Mouse (Mus musculus) midbrain, embryonic 12.5 days (tissue): ENCODE measurements around the gene Sult1c1. TPM values are rescaled to one million over a fixed set of nuclear protein-coding genes. Genes with fewer than 3 reads are reported as not detected.
"Not testable (repeated sequence)": the region's sequence is repeated elsewhere in the genome, so short reads cannot be mapped to it uniquely, and the experiment has no call there.

Source experiments
- ATAC-seq: fragments of 200-750 bp; cut with Nextera tagmentation; 2 replicates; pipeline ENCODE4 v1.8.0; 2017; ENCODE audit warnings: low read depth, moderate TSS enrichment, moderate library complexity; ENCODE audit not compliant: low FRiP score
- H3K27ac ChIP-seq: fragments of 300-500 bp; sonication (generic); replicated peaks from 2 replicates; pipeline ENCODE4 v1.5.1; 2016; ENCODE audit warnings: mild to moderate bottlenecking
- H3K27me3 ChIP-seq: fragments of 300-500 bp; sonication (generic); 2 replicates; pipeline ENCODE4 v1.6.1; 2016; ENCODE audit warnings: mild to moderate bottlenecking
- H3K36me3 ChIP-seq: fragments of 300-500 bp; sonication (generic); 2 replicates; pipeline ENCODE4 v1.6.1; 2016
- H3K4me1 ChIP-seq: fragments of 300-500 bp; sonication (generic); 2 replicates; pipeline ENCODE4 v1.6.1; 2016
- H3K4me2 ChIP-seq: fragments of 300-500 bp; sonication (generic); replicated peaks from 2 replicates; pipeline ENCODE4 v1.6.1; 2016; ENCODE audit warnings: mild to moderate bottlenecking, moderate library complexity
- H3K4me3 ChIP-seq: fragments of 300-500 bp; sonication (generic); 2 replicates; pipeline ENCODE4 v1.5.1; 2016; ENCODE audit warnings: mild to moderate bottlenecking
- H3K9ac ChIP-seq: fragments of 300-500 bp; sonication (generic); replicated peaks from 2 replicates; pipeline ENCODE4 v1.6.1; 2016; ENCODE audit warnings: mild to moderate bottlenecking, moderate library complexity
- H3K9me3 ChIP-seq: fragments of 300-500 bp; sonication (generic); 2 replicates; pipeline ENCODE4 v1.6.1; 2016; ENCODE audit warnings: mild to moderate bottlenecking
- WGBS: fragments of 180-500 bp; shearing (Covaris S2); methylation state at CpG from one replicate; pipeline ENCODE4 v1.1.7; 2016; 5-methylcytosine and 5-hydroxymethylcytosine counted together
- polyA plus RNA-seq: library from polyadenylated mRNA; unstranded; fragments of >200 nt; fragmentation: Nextera tagmentation; extraction: Ambion mirVana; gene quantifications from 2 replicates; pipeline ENCODE4 v1.2.1, GENCODE M21; 2016

Gene Sult1c1
- polyA plus RNA-seq = not detected in 2 replicates

DNA sequence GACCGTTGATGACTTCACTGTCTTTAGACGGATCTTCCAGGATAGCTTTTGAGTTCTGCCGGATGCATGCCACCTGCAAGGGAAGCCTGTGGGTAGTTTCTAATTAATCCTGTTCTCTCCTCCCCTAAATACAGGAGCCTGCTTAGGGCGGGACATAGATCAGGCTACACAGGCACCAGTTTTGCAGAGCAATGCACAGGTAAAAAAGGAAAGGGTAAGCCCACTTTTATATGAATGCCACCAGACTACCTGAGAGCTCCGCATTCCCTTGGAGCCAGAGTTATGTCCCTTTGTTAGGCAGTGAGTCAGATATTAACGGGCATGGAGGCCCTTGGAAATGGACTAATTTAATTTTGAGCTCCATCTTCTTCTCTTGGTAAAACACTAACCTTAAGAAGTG, at the start of gene Sult1c1:
Gene Sult1c1 (minus strand): TSS at position 101 of the 400 bp plus-strand sequence.
- Histone ChIP-seq H3K27me3 (no peaks in the 10 kb centered on the region), H3K27ac (no peak within 1 kb of the TSS), H3K4me3 (no peak within 1 kb of the TSS), H3K9me3 (no peaks in the 10 kb centered on the region), H3K9ac (no peak within 1 kb of the TSS), H3K4me2 (no peak within 1 kb of the TSS), H3K4me1 (no peaks in the 10 kb centered on the region), H3K36me3 (no peaks in the 10 kb centered on the region)
- no peak for ATAC-seq
- whole genome bisulfite sequencing = 91% methylated on average over 6 of the region's 6 CpGs

DNA sequence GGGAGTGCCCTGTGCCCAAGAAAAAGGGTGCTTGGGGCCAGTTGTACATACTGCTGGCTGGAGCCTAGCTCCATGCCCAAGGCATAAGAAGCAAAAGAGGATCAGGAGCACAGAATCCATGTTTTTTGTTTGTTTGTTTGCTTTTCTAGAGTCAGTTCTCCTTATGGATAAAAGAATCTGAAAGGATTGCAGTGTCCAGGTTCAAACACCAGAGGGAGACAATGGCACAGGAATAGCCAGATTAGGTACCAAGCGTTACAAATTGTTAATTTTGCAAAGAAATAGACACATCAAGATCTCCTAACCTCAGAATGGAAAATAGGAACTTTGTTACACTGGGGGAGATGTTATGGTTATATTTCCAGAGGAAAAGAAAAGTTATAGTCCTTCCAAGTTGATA, 23.7 kb upstream of the Sult1c1 start:
- no peaks in the 10 kb centered on the region for H3K27me3 ChIP-seq
- H3K4me3 ChIP-seq = no peak overlapping the region
- no peak overlapping the region for H3K4me2 ChIP-seq
- peak; percentile 49; the same call in 1 of the 2 replicates for ATAC-seq
- WGBS = 12% methylated on average over 1 of the region's 1 CpGs
- H3K9me3 ChIP-seq = no peaks in the 10 kb centered on the region
- H3K36me3 ChIP-seq = no peaks in the 10 kb centered on the region
- H3K27ac ChIP-seq = no peak overlapping the region
- no peaks in the 10 kb centered on the region for H3K4me1 ChIP-seq
- no peak overlapping the region for H3K9ac ChIP-seq

DNA sequence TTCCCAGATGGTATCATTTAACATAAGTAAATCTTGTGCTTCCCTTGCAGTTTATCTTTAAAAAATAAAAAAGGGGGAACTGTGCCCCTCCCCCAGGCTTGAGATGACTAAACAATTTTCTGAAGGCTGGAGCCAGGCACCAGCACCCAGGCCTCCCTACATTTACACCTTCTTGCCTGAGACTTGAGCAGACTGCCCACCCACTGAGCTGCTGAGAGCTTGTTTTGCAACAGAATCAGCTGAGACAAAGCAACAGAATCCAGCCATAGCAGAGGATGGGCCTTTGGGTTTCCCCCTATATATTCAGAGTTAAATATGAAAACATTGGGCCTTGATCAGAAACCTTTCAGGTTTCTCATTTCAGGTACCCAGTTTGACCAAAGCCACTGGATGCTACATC, 20.7 kb upstream of the Sult1c1 start:
- no peak overlapping the region for H3K9ac ChIP-seq
- H3K27ac ChIP-seq = no peak overlapping the region
- no peak overlapping the region for H3K4me2 ChIP-seq
- no peaks in the 10 kb centered on the region for H3K27me3 ChIP-seq
- H3K9me3 ChIP-seq = no peaks in the 10 kb centered on the region
- H3K4me1 ChIP-seq = no peaks in the 10 kb centered on the region
- H3K36me3 ChIP-seq = no peaks in the 10 kb centered on the region
- H3K4me3 ChIP-seq = no peak overlapping the region
- no peak for ATAC-seq

DNA sequence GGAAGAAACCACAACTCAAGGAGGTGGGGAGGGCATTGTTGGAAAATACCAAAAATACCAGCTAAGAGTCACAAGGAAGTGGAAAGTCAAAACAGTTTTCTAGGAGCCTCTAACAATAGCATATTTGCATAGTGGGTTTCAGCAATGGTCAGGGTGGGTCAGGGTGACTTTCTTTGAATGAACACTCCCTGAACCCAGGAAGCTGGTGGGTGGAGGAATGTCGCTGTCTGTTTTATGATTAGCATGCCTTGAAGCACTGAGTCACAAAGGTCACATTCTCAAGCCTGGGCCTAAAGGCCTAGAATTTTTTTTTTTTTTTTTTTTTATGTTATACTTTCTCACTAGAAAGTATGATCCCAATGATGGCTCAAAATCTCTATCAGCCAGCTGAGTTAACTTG, 20.1 kb upstream of the Sult1c1 start:
- not testable (repeated sequence) for H3K27me3 ChIP-seq, H3K4me3 ChIP-seq, H3K4me1 ChIP-seq, H3K9ac ChIP-seq, H3K9me3 ChIP-seq, H3K4me2 ChIP-seq, ATAC-seq, H3K27ac ChIP-seq, H3K36me3 ChIP-seq
- 76% methylated on average over 1 of the region's 1 CpGs for WGBS

DNA sequence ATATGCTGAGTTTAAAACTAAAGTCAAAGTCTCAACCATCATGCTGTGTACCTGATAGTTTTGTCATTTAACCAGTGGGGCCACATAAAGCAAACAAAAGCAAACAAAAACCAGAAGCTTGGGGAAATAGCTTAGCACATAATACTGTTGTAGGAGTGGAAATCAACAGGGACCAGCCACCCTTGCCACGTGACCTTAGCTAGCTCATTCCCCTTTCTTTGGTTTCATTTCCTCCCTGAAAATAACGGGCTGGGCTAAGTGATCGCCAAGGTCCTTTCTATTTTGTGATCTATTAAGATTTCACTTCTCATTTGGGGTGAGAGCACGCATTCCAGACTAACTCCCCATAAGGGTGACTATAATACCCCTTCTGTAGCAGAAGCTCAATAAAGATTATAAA, 13.0 kb upstream of the Sult1c1 start:
- Histone ChIP-seq H3K4me1 (no peaks in the 10 kb centered on the region), H3K27me3 (no peaks in the 10 kb centered on the region), H3K9ac (no peak overlapping the region), H3K4me2 (no peak overlapping the region), H3K36me3 (no peaks in the 10 kb centered on the region), H3K27ac (no peak overlapping the region), H3K9me3 (no peaks in the 10 kb centered on the region), H3K4me3 (no peak overlapping the region)
- ATAC-seq = no peak
- WGBS = 81% methylated on average over 4 of the region's 4 CpGs

DNA sequence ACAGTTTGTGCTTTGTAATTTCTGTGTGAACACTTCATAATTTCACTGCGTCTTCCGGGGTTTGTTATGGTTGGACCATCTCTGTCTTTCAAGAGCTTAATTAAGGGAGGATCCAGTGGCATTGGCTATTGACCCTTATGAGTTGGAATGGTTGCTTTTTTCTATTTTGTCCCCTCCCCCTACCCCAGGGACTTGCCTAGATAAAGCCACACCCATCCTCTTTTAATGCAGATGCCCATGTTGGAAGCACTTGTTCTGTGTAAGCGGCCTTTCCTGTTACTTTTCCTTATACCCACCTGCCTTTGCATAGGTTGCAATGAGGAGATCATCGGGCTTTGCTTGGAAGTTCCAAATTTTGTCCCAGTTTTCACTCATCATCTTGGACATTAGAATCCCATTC, 16.9 kb downstream of the Sult1c1 start:
- ATAC-seq = no peak
- 78% methylated on average over 4 of the region's 4 CpGs for WGBS
- no peaks in the 10 kb centered on the region for H3K27me3 ChIP-seq
- no peak overlapping the region for H3K4me2 ChIP-seq
- H3K4me1 ChIP-seq = no peaks in the 10 kb centered on the region
- no peak overlapping the region for H3K9ac ChIP-seq
- no peak overlapping the region for H3K4me3 ChIP-seq
- H3K9me3 ChIP-seq = no peaks in the 10 kb centered on the region
- H3K36me3 ChIP-seq = no peaks in the 10 kb centered on the region
- no peak overlapping the region for H3K27ac ChIP-seq

DNA sequence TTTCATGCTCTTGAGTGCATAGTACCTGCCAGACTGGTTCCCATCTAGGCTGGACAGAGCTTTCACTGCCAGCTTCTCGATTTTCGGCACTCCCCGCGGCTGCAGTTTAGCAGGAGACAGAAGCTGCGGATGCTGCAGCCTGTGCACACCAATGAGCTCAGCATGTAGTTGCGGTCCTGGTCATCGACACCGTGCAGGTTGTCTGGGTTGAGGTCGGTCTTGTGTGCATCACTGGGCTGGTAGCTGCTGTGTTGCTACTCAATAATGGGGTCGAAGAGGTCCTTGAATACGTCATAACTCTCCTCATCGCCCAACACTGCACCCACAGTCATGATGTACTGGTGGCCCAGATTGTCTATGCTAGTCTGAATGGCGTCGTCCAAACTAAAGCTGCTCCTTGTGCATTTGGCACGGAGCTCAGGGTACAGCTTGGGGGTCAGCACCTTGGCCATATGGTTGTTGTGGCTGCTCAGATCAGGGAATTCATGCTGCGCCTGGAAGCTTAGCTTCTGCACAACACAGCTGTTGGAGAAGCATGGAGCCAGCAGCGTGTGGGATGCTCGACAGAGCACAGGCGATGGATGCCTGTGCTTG, 48.8 kb downstream of the Sult1c1 start:
- WGBS = 91% methylated on average over 19 of the region's 19 CpGs
- no peak for ATAC-seq
- no peak overlapping the region for H3K4me2 ChIP-seq

DNA sequence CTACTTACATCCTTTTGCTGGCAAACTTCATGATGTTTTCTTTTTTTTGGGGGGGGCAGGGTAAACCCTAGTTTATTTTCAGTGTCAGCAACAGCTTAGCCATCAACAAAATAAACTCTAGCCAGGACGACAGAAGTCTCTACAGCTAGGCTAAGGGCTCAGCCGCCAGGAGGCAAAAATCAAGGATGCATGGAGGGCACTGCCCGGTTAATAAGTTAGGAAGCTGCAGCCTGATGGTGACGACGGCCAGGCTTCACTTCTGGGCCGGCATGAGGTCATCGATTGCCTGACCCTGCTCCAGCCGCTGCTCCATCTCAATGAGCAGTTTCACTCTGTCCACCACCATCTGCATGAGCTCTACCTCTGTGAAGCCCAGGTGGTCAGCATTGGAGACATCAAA, 49.7 kb downstream of the Sult1c1 start:
- Histone ChIP-seq H3K4me1 (no peaks in the 10 kb centered on the region), H3K4me3 (no peak overlapping the region), H3K36me3 (no peaks in the 10 kb centered on the region), H3K9me3 (no peaks in the 10 kb centered on the region), H3K27ac (no peak overlapping the region), H3K4me2 (no peak overlapping the region), H3K27me3 (no peaks in the 10 kb centered on the region), H3K9ac (no peak overlapping the region)
- ATAC-seq = no peak
- 93% methylated on average over 8 of the region's 8 CpGs for WGBS

More for the DNA sequence above, 48.8 kb downstream of the Sult1c1 start:
- Histone ChIP-seq H3K27me3 (no peaks in the 10 kb centered on the region), H3K4me3 (no peak overlapping the region), H3K9ac (no peak overlapping the region), H3K4me1 (no peaks in the 10 kb centered on the region), H3K27ac (no peak overlapping the region), H3K9me3 (no peaks in the 10 kb centered on the region), H3K36me3 (no peaks in the 10 kb centered on the region)

Other genes starting within 250 kb of the Sult1c1 start
- not detected in 2 replicates for gene Sult1c2, start 144.3 kb downstream of the Sult1c1 start, polyA plus RNA-seq